Mouse (Mus musculus): ENCODE data around the gene Gli1. TPM values are rescaled to one million over a fixed set of nuclear protein-coding genes. Genes with fewer than 3 reads are reported as not detected.
A peak's percentile ranks its signal among the peaks of the same experiment; 100 is the strongest.

Gene Gli1
- polyA plus RNA-seq, 1 experiment from 2014 or later, result 4.2 TPM

DNA sequence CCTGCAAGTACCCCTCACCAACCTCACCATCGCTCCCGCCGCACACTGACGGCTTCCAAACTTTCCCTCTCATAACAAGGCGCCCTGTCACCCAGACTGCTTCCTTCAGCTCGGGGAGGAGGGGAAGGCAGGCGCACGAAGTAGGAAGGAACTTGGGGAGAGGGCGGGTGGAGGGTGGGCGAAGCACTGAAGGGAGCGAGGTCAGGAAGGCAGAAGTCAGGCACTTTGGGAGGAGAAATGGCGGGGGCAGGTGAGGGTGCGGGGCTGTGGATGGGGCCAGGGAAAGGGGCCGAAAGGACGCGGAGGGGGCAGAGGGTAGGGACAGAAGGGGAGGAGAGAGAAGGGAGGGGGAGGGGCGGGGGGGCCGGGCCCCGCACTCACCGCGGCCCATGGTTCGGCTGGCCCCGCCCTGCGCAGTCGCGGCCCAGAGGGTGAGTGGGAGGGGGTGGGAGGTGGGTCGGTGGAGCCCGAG, 53.4 kb downstream of the Gli1 start:
- peak overlapping the region; percentile 65 for H3K4me2 ChIP-seq (replicated peaks; ENCODE audit: low read depth, low read length)
- peaks cover 24% of the 10 kb centered on the region for H3K4me1 ChIP-seq (ENCODE audit: insufficient read depth, low read depth, low read length)
- H3K36me3 ChIP-seq (ENCODE audit: insufficient read depth, low read length), result peaks cover 24% of the 10 kb centered on the region
- H3K4me3 ChIP-seq (ENCODE audit: low read depth, low read length), result peak overlapping the region; percentile 74
- TF ChIP-seq EP300 (IDR thresholded peaks at IDR 0.05) (no peak), CTCF (IDR thresholded peaks at IDR 0.05) (no peak)
- H3K27me3 ChIP-seq (replicated peaks; ENCODE audit: insufficient read depth, low read length), result no peaks in the 10 kb centered on the region
- 0% methylated on average over 15 of the region's 28 CpGs for WGBS
- no peaks in the 10 kb centered on the region for H3K9me3 ChIP-seq (ENCODE audit: low read length)
- DNase-seq (ENCODE audit: low spot score), result peak; percentile 85
- ATAC-seq, result peak; percentile 7
- peak overlapping the region; percentile 97 for H3K27ac ChIP-seq (ENCODE audit: low read length)
- peak overlapping the region; percentile 68 for H3K9ac ChIP-seq (replicated peaks; ENCODE audit: low read depth)

DNA sequence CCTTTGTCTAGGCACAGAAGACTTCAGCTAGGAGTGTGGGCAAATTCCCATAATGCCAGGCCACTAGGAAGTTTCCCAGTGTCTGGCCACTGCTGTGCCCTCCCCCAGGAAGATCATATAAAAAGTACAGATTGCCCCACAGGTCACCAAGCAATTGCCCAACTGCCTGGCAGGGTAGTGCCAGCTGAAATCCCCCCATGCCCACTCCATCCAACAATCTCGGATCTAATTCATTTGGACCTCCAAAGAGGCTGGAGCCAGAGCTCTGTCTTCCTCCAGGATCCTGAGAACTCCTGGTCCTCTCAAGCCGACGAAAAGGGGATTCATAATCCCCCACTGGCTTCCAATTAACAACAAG, 53.9 kb downstream of the Gli1 start:
- TF ChIP-seq CTCF (IDR thresholded peaks at IDR 0.05) (no peak), EP300 (IDR thresholded peaks at IDR 0.05) (no peak)
- WGBS, result 0% methylated on average over 3 of the region's 3 CpGs
- Histone ChIP-seq H3K9ac (replicated peaks; ENCODE audit: low read depth) (peak overlapping the region; percentile 68), H3K36me3 (ENCODE audit: insufficient read depth, low read length) (peaks cover 28% of the 10 kb centered on the region), H3K27ac (ENCODE audit: low read length) (peak overlapping the region; percentile 97), H3K4me2 (replicated peaks; ENCODE audit: low read depth, low read length) (peak overlapping the region; percentile 65), H3K4me1 (ENCODE audit: insufficient read depth, low read depth, low read length) (peaks cover 24% of the 10 kb centered on the region), H3K9me3 (ENCODE audit: low read length) (no peaks in the 10 kb centered on the region), H3K27me3 (replicated peaks; ENCODE audit: insufficient read depth, low read length) (no peaks in the 10 kb centered on the region), H3K4me3 (ENCODE audit: low read depth, low read length) (peak overlapping the region; percentile 74)
- ATAC-seq (no peak), DNase-seq (ENCODE audit: low spot score) (peak; percentile 27)

DNA sequence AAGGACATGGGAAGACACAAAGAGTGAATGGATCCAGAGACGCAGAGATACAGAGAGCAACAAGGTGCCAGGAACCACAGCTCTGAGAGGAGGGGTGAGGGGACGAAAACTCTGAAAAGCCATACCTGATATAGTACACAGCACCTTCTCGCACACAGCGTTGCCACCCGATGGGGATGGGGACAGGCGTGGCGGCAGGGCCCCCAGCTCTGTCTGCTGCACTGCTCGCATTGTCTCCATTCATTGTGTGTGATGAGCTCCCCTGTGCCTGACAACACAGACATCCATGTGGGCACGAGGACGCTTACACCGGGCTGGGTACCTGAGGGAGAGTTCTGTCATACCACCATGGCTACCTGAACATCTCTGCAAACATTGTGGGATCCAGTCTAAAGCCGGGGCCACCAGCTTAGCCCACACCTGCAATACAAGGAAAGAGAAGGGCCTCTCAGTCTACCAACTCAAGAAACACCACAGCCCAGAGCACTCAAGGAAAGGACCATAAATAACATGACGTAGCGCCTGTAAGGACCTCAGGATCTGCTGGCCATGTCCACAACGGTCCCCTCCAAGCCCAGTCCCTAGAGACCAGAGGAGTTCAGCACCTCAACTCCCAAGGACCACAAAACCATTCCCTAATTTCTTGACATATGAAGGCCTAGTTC, 54.4 kb downstream of the Gli1 start:
- DNase-seq (ENCODE audit: low spot score), result peak; percentile 39
- peaks cover 34% of the 10 kb centered on the region for H3K36me3 ChIP-seq (ENCODE audit: insufficient read depth, low read length)
- no peak for TF ChIP-seq CTCF (IDR thresholded peaks at IDR 0.05)
- TF ChIP-seq EP300 (IDR thresholded peaks at IDR 0.05), result no peak
- ATAC-seq, result no peak
- H3K27me3 ChIP-seq (replicated peaks; ENCODE audit: insufficient read depth, low read length), result no peaks in the 10 kb centered on the region
- H3K4me3 ChIP-seq (ENCODE audit: low read depth, low read length), result peak overlapping the region; percentile 74
- whole genome bisulfite sequencing, result 61% methylated on average over 15 of the region's 15 CpGs
- H3K27ac ChIP-seq (ENCODE audit: low read length), result peak overlapping the region; percentile 97
- peaks cover 24% of the 10 kb centered on the region for H3K4me1 ChIP-seq (ENCODE audit: insufficient read depth, low read depth, low read length)
- H3K9ac ChIP-seq (replicated peaks; ENCODE audit: low read depth), result peak overlapping the region; percentile 68; the same call in 1 of the 2 replicates
- H3K4me2 ChIP-seq (replicated peaks; ENCODE audit: low read depth, low read length), result peak overlapping the region; percentile 65
- H3K9me3 ChIP-seq (ENCODE audit: low read length), result no peaks in the 10 kb centered on the region

DNA sequence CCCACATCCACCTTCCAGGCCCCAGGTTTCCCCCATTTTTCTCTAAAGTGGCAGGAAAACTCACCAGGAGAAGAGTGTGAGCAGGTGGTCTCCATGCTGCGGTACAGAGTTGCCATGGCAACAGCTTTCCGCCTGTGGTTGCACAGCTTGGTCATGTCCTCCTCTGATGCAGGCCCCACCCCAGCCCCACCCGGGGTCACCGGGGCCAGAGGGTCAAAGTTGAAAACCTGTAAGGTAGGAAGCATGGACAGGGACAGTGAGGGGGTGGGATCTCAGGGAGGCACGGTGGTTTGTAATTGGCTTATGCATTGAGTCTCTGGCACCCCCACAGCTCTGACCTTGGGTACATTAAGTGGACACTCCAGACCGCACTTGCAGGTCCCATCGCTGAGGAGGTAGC, 55.0 kb downstream of the Gli1 start:
- H3K27me3 ChIP-seq (replicated peaks; ENCODE audit: insufficient read depth, low read length), result no peaks in the 10 kb centered on the region
- H3K4me3 ChIP-seq (ENCODE audit: low read depth, low read length), result no peak overlapping the region
- 0 out of 2 replicates have a peak overlapping the region, but pooled peaks have one; percentile 5 for H3K9ac ChIP-seq (replicated peaks; ENCODE audit: low read depth)
- ATAC-seq (no peak), DNase-seq (ENCODE audit: low spot score) (no peak)
- no peaks in the 10 kb centered on the region for H3K9me3 ChIP-seq (ENCODE audit: low read length)
- H3K4me2 ChIP-seq (replicated peaks; ENCODE audit: low read depth, low read length), result peak overlapping the region; percentile 65
- H3K36me3 ChIP-seq (ENCODE audit: insufficient read depth, low read length), result peaks cover 40% of the 10 kb centered on the region
- 51% methylated on average over 7 of the region's 7 CpGs for WGBS
- H3K27ac ChIP-seq (ENCODE audit: low read length), result no peak overlapping the region
- TF ChIP-seq EP300 (IDR thresholded peaks at IDR 0.05) (no peak), CTCF (IDR thresholded peaks at IDR 0.05) (no peak)
- peaks cover 19% of the 10 kb centered on the region for H3K4me1 ChIP-seq (ENCODE audit: insufficient read depth, low read depth, low read length)

DNA sequence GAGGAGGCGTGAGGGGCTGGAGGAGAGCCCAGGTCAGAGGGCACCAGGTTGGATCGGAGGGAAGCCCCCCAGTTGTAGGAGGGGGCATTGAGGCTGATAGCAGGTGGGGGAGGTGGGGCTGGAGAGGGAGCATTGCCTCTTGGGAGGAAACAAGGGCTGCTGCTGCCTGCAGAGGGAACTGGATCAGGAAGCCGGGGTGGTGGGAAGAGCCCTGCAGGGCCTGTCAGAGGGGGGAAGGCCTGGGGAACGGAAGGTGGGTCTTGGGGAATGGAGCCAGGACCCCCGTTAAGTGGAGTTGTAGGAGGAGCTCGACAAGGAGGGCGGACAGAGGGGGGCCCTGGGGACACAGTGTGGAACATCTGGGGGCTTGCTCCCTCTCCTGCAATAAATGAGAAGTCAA, 55.6 kb downstream of the Gli1 start:
- Histone ChIP-seq H3K36me3 (ENCODE audit: insufficient read depth, low read length) (peaks cover 45% of the 10 kb centered on the region), H3K9ac (replicated peaks; ENCODE audit: low read depth) (no peak overlapping the region), H3K4me3 (ENCODE audit: low read depth, low read length) (no peak overlapping the region), H3K27me3 (replicated peaks; ENCODE audit: insufficient read depth, low read length) (no peaks in the 10 kb centered on the region), H3K4me1 (ENCODE audit: insufficient read depth, low read depth, low read length) (peaks cover 16% of the 10 kb centered on the region), H3K9me3 (ENCODE audit: low read length) (no peaks in the 10 kb centered on the region), H3K4me2 (replicated peaks; ENCODE audit: low read depth, low read length) (no peak overlapping the region), H3K27ac (ENCODE audit: low read length) (no peak overlapping the region)
- no peak for TF ChIP-seq EP300 (IDR thresholded peaks at IDR 0.05)
- TF ChIP-seq CTCF (IDR thresholded peaks at IDR 0.05), result no peak
- DNase-seq (ENCODE audit: low spot score) (peak; percentile 13), ATAC-seq (no peak)
- 68% methylated on average over 5 of the region's 7 CpGs for WGBS

DNA sequence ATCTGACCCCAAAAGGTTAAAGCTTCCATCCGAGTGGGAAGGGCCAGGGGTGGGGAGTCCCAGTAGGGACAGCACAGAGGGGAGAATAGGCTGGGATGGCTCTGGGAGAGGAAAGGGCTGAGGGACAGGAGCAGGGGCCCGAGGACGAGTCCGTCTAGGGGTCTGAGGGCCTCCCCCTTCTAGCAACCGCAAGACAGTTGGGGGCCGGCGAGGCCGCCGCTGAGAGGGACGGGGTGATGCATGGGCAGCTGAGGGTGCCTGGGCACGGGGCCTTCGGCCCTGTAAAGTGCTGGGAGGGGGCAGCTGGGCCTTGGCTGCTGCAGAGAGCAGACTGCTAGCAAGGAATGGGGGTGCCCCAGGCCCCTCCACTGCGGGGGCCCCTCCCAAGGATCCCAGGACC, 56.1 kb downstream of the Gli1 start:
- peaks cover 47% of the 10 kb centered on the region for H3K36me3 ChIP-seq (ENCODE audit: insufficient read depth, low read length)
- no peaks in the 10 kb centered on the region for H3K27me3 ChIP-seq (replicated peaks; ENCODE audit: insufficient read depth, low read length)
- H3K4me2 ChIP-seq (replicated peaks; ENCODE audit: low read depth, low read length), result no peak overlapping the region
- peaks cover 16% of the 10 kb centered on the region for H3K4me1 ChIP-seq (ENCODE audit: insufficient read depth, low read depth, low read length)
- 72% methylated on average over 11 of the region's 13 CpGs for WGBS
- H3K27ac ChIP-seq (ENCODE audit: low read length), result no peak overlapping the region
- no peaks in the 10 kb centered on the region for H3K9me3 ChIP-seq (ENCODE audit: low read length)
- DNase-seq (ENCODE audit: low spot score), result no peak
- TF ChIP-seq CTCF (IDR thresholded peaks at IDR 0.05), result no peak
- TF ChIP-seq EP300 (IDR thresholded peaks at IDR 0.05), result no peak
- ATAC-seq, result no peak
- no peak overlapping the region for H3K4me3 ChIP-seq (ENCODE audit: low read depth, low read length)
- H3K9ac ChIP-seq (replicated peaks; ENCODE audit: low read depth), result no peak overlapping the region
